Mouse (Mus musculus) G1E (cell line): ENCODE results near the gene Entpd5.

Source experiments
- CTCF ChIP-seq: IDR thresholded peaks from 2 replicates; pipeline ENCODE4 v1.5.1; 2012; ENCODE audit warnings: low read depth, low read length, inconsistent platforms, mixed read lengths
- GATA2 ChIP-seq: IDR thresholded peaks from 2 replicates; pipeline ENCODE4 v1.6.1; 2012; ENCODE audit warnings: low read depth, low read length, inconsistent platforms, borderline replicate concordance

DNA sequence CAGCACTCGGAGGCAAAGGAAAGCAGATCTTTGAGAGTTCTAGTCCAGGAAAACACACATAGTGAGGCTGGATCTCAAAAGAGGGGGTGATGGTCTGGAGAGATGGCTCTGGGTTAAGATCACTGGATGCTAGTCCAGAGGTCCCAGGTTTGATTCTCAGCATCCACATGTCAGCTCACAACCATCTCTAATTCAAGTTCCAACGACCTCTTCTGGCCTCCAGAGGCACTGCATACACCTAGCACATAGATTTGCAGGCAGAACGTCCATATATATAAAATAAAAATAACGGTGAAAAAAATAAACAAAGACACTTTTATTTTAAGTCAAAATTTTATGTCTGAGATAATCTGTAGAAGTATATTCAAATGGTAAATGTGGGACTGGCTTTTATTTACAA lies 1.6 kb downstream of the Entpd5 start:
- TF ChIP-seq CTCF: no peak
- no peak for TF ChIP-seq GATA2
